Mouse (Mus musculus) E14TG2a.4 (cell line): Measurements from ENCODE around the gene Ugt1a1.

ENCODE experiments used
- CTCF ChIP-seq: conservative IDR thresholded peaks from 2 replicates; pipeline ENCODE4 v1.5.1; 2014; ENCODE audit warnings: low read length
- NANOG ChIP-seq: IDR thresholded peaks from 2 replicates; pipeline ENCODE4 v1.6.1; 2014; ENCODE audit warnings: borderline replicate concordance, low read length, mixed read lengths
- POU5F1 ChIP-seq: IDR thresholded peaks from 2 replicates; pipeline ENCODE4 v1.6.1; 2014; ENCODE audit warnings: low read length, borderline replicate concordance

- no peak for TF ChIP-seq CTCF
- TF ChIP-seq POU5F1: no peak
- no peak for TF ChIP-seq NANOG
Observed at GRCm38 (mm10) chr1:88247660-88248059, 35.9 kb downstream of the Ugt1a1 start.
